Mouse (Mus musculus): ENCODE measurements around the gene Ank3. TPM values are rescaled to one million over a fixed set of nuclear protein-coding genes. Genes with fewer than 3 reads are reported as not detected.
A peak's percentile ranks its signal among the peaks of the same experiment; 100 is the strongest.

Ank3 gene
- polyA plus RNA-seq, 1 experiment from 2014 or later, result 44.7 TPM

GRCm38 (mm10) chr10:69573054-69573453, 174.5 kb downstream of the Ank3 start:
- Histone ChIP-seq H3K4me3 (no peak overlapping the region), H3K36me3 (no peaks in the 10 kb centered on the region), H3K4me1 (replicated peaks) (peaks cover 69% of the 10 kb centered on the region), H3K27ac (no peak overlapping the region), H3K9me3 (no peaks in the 10 kb centered on the region), H3K27me3 (ENCODE audit: insufficient read depth, poor library complexity, severe bottlenecking) (peaks cover 49% of the 10 kb centered on the region)
- 25% methylated on average over 7 of the region's 7 CpGs for WGBS
- no peak for DNase-seq (ENCODE audit: low spot score)

GRCm38 (mm10) chr10:69573746-69574145, 175.2 kb downstream of the Ank3 start:
- Histone ChIP-seq H3K4me1 (replicated peaks) (peaks cover 73% of the 10 kb centered on the region), H3K27me3 (ENCODE audit: insufficient read depth, poor library complexity, severe bottlenecking) (peaks cover 49% of the 10 kb centered on the region), H3K9me3 (no peaks in the 10 kb centered on the region), H3K36me3 (no peaks in the 10 kb centered on the region), H3K27ac (0 out of 2 replicates have a peak overlapping the region, but pooled peaks have one; percentile 35), H3K4me3 (peak overlapping the region; percentile 31)
- DNase-seq (ENCODE audit: low spot score), result no peak
- WGBS, result 11% methylated on average over 3 of the region's 3 CpGs

GRCm38 (mm10) chr10:69574190-69574663, 175.7 kb downstream of the Ank3 start:
- no peaks in the 10 kb centered on the region for H3K36me3 ChIP-seq
- peak overlapping the region; percentile 31 for H3K4me3 ChIP-seq
- WGBS, result 3% methylated on average over 11 of the region's 11 CpGs
- peak; percentile 30 for DNase-seq (ENCODE audit: low spot score)
- H3K27ac ChIP-seq, result 0 out of 2 replicates have a peak overlapping the region, but pooled peaks have one; percentile 35
- H3K27me3 ChIP-seq (ENCODE audit: insufficient read depth, poor library complexity, severe bottlenecking), result peaks cover 49% of the 10 kb centered on the region
- H3K9me3 ChIP-seq, result no peaks in the 10 kb centered on the region
- H3K4me1 ChIP-seq (replicated peaks), result peaks cover 73% of the 10 kb centered on the region

- H3K27ac ChIP-seq, result no peak overlapping the region
- peaks cover 49% of the 10 kb centered on the region for H3K27me3 ChIP-seq (ENCODE audit: insufficient read depth, poor library complexity, severe bottlenecking)
- H3K36me3 ChIP-seq, result no peaks in the 10 kb centered on the region
- WGBS, result 22% methylated on average over 9 of the region's 9 CpGs
- peaks cover 78% of the 10 kb centered on the region for H3K4me1 ChIP-seq (replicated peaks)
- H3K4me3 ChIP-seq, result no peak overlapping the region
- no peak for DNase-seq (ENCODE audit: low spot score)
- H3K9me3 ChIP-seq, result no peaks in the 10 kb centered on the region
Observed at GRCm38 (mm10) chr10:69574894-69575293, 176.3 kb downstream of the Ank3 start.

GRCm38 (mm10) chr10:69575451-69575850, 176.9 kb downstream of the Ank3 start:
- Histone ChIP-seq H3K36me3 (no peaks in the 10 kb centered on the region), H3K27ac (no peak overlapping the region), H3K27me3 (ENCODE audit: insufficient read depth, poor library complexity, severe bottlenecking) (peaks cover 49% of the 10 kb centered on the region), H3K4me1 (replicated peaks) (peaks cover 76% of the 10 kb centered on the region), H3K4me3 (no peak overlapping the region), H3K9me3 (no peaks in the 10 kb centered on the region)
- no peak for DNase-seq (ENCODE audit: low spot score)
- 62% methylated on average over 6 of the region's 6 CpGs for WGBS

- H3K4me1 ChIP-seq (replicated peaks), result peaks cover 67% of the 10 kb centered on the region
- H3K9me3 ChIP-seq, result no peaks in the 10 kb centered on the region
- no peak overlapping the region for H3K4me3 ChIP-seq
- DNase-seq (ENCODE audit: low spot score), result no peak
- H3K36me3 ChIP-seq, result no peaks in the 10 kb centered on the region
- H3K27me3 ChIP-seq (ENCODE audit: insufficient read depth, poor library complexity, severe bottlenecking), result peaks cover 42% of the 10 kb centered on the region
- no peak overlapping the region for H3K27ac ChIP-seq
- 87% methylated on average over 7 of the region's 7 CpGs for WGBS
Observed at GRCm38 (mm10) chr10:69576264-69576663, 177.7 kb downstream of the Ank3 start.

- no peak overlapping the region for H3K27ac ChIP-seq
- H3K4me3 ChIP-seq, result no peak overlapping the region
- WGBS, result 84% methylated on average over 15 of the region's 15 CpGs
- no peak for DNase-seq (ENCODE audit: low spot score)
- H3K36me3 ChIP-seq, result no peaks in the 10 kb centered on the region
- H3K4me1 ChIP-seq (replicated peaks), result peaks cover 59% of the 10 kb centered on the region
- H3K9me3 ChIP-seq, result no peaks in the 10 kb centered on the region
- peaks cover 35% of the 10 kb centered on the region for H3K27me3 ChIP-seq (ENCODE audit: insufficient read depth, poor library complexity, severe bottlenecking)
Observed at GRCm38 (mm10) chr10:69577061-69577728, 178.6 kb downstream of the Ank3 start.

GRCm38 (mm10) chr10:69577729-69578061, 179.1 kb downstream of the Ank3 start:
- 84% methylated on average over 7 of the region's 7 CpGs for WGBS
- H3K4me1 ChIP-seq (replicated peaks), result peaks cover 54% of the 10 kb centered on the region
- DNase-seq (ENCODE audit: low spot score), result no peak

GRCm38 (mm10) chr10:69579585-69579984, 181.0 kb downstream of the Ank3 start:
- 81% methylated on average over 12 of the region's 12 CpGs for WGBS
- H3K4me3 ChIP-seq, result no peak overlapping the region
- H3K4me1 ChIP-seq (replicated peaks), result peaks cover 52% of the 10 kb centered on the region
- peaks cover 13% of the 10 kb centered on the region for H3K27me3 ChIP-seq (ENCODE audit: insufficient read depth, poor library complexity, severe bottlenecking)
- H3K27ac ChIP-seq, result no peak overlapping the region
- no peaks in the 10 kb centered on the region for H3K9me3 ChIP-seq
- DNase-seq (ENCODE audit: low spot score), result no peak
- H3K36me3 ChIP-seq, result no peaks in the 10 kb centered on the region

More at GRCm38 (mm10) chr10:69577729-69578061, 179.1 kb downstream of the Ank3 start:
- H3K27me3 ChIP-seq (ENCODE audit: insufficient read depth, poor library complexity, severe bottlenecking), result peaks cover 30% of the 10 kb centered on the region
- no peak overlapping the region for H3K27ac ChIP-seq
- H3K36me3 ChIP-seq, result no peaks in the 10 kb centered on the region
- H3K9me3 ChIP-seq, result no peaks in the 10 kb centered on the region
- no peak overlapping the region for H3K4me3 ChIP-seq

GRCm38 (mm10) chr10:69581525-69581924, 183.0 kb downstream of the Ank3 start:
- Histone ChIP-seq H3K4me3 (no peak overlapping the region), H3K27ac (no peak overlapping the region), H3K27me3 (ENCODE audit: insufficient read depth, poor library complexity, severe bottlenecking) (no peaks in the 10 kb centered on the region), H3K4me1 (replicated peaks) (peaks cover 43% of the 10 kb centered on the region), H3K9me3 (no peaks in the 10 kb centered on the region), H3K36me3 (no peaks in the 10 kb centered on the region)
- no peak for DNase-seq (ENCODE audit: low spot score)
- WGBS, result 90% methylated on average over 2 of the region's 2 CpGs

GRCm38 (mm10) chr10:69583874-69584481, 185.4 kb downstream of the Ank3 start:
- H3K27me3 ChIP-seq (ENCODE audit: insufficient read depth, poor library complexity, severe bottlenecking), result no peaks in the 10 kb centered on the region
- peak overlapping the region; percentile 62 for H3K27ac ChIP-seq
- no peak overlapping the region for H3K4me3 ChIP-seq
- H3K4me1 ChIP-seq (replicated peaks), result peaks cover 30% of the 10 kb centered on the region
- peak; percentile 70 for DNase-seq (ENCODE audit: low spot score)
- no peaks in the 10 kb centered on the region for H3K36me3 ChIP-seq
- WGBS, result 14% methylated on average over 11 of the region's 11 CpGs
- no peaks in the 10 kb centered on the region for H3K9me3 ChIP-seq

- H3K27me3 ChIP-seq (ENCODE audit: insufficient read depth, poor library complexity, severe bottlenecking), result no peaks in the 10 kb centered on the region
- 77% methylated on average over 5 of the region's 5 CpGs for WGBS
- peak overlapping the region; percentile 62 for H3K27ac ChIP-seq
Observed at GRCm38 (mm10) chr10:69584566-69584965, 186.0 kb downstream of the Ank3 start.

GRCm38 (mm10) chr10:69585271-69585670, 186.7 kb downstream of the Ank3 start:
- Histone ChIP-seq H3K27me3 (ENCODE audit: insufficient read depth, poor library complexity, severe bottlenecking) (no peaks in the 10 kb centered on the region), H3K36me3 (no peaks in the 10 kb centered on the region), H3K4me3 (no peak overlapping the region), H3K4me1 (replicated peaks) (peaks cover 25% of the 10 kb centered on the region), H3K9me3 (no peaks in the 10 kb centered on the region), H3K27ac (no peak overlapping the region)
- no peak for DNase-seq (ENCODE audit: low spot score)
- WGBS, result 92% methylated on average over 3 of the region's 3 CpGs

More at GRCm38 (mm10) chr10:69584566-69584965, 186.0 kb downstream of the Ank3 start:
- no peak for DNase-seq (ENCODE audit: low spot score)
- Histone ChIP-seq H3K9me3 (no peaks in the 10 kb centered on the region), H3K36me3 (no peaks in the 10 kb centered on the region), H3K4me1 (replicated peaks) (peaks cover 27% of the 10 kb centered on the region), H3K4me3 (no peak overlapping the region)

Measured in hindbrain, embryonic 10.5 days (tissue).